Mouse (Mus musculus) neural tube, embryonic 13.5 days (tissue): ENCODE data around the gene Apba1. TPM values are rescaled to one million over a fixed set of nuclear protein-coding genes. Genes with fewer than 3 reads are reported as not detected.

Experiments
- ATAC-seq: fragments of 200-750 bp; cut with Nextera tagmentation; 2 replicates; pipeline ENCODE4 v1.8.0; 2017; ENCODE audit warnings: low read depth, mild to moderate bottlenecking, moderate TSS enrichment, moderate library complexity
- H3K27ac ChIP-seq: fragments of 300-500 bp; sonication (generic); replicated peaks from 2 replicates; pipeline ENCODE4 v1.5.1; 2015; ENCODE audit warnings: moderate library complexity, mild to moderate bottlenecking, inconsistent platforms
- H3K27me3 ChIP-seq: fragments of 300-500 bp; sonication (generic); 2 replicates; pipeline ENCODE4 v1.6.1; 2015; ENCODE audit warnings: mild to moderate bottlenecking, inconsistent platforms
- H3K36me3 ChIP-seq: fragments of 300-500 bp; sonication (generic); 2 replicates; pipeline ENCODE4 v1.6.1; 2015; ENCODE audit warnings: mild to moderate bottlenecking, inconsistent platforms
- H3K4me1 ChIP-seq: fragments of 300-500 bp; sonication (generic); replicated peaks from 2 replicates; pipeline ENCODE4 v1.6.1; 2015; ENCODE audit warnings: inconsistent platforms
- H3K4me2 ChIP-seq: fragments of 300-500 bp; sonication (generic); 2 replicates; pipeline ENCODE4 v1.6.1; 2015; ENCODE audit warnings: inconsistent platforms, mild to moderate bottlenecking, moderate library complexity
- H3K4me3 ChIP-seq: fragments of 300-500 bp; sonication (generic); 2 replicates; pipeline ENCODE4 v1.5.1; 2015; ENCODE audit warnings: mild to moderate bottlenecking, inconsistent platforms
- H3K9ac ChIP-seq: fragments of 300-500 bp; sonication (generic); 2 replicates; pipeline ENCODE4 v1.6.1; 2015; ENCODE audit warnings: moderate library complexity, mild to moderate bottlenecking, inconsistent platforms
- H3K9me3 ChIP-seq: fragments of 300-500 bp; sonication (generic); 2 replicates; pipeline ENCODE4 v1.6.1; 2016; ENCODE audit warnings: inconsistent platforms
- WGBS: fragments of 180-500 bp; shearing (Covaris S2); methylation state at CpG from one replicate; pipeline ENCODE4 v1.1.7; 2015; 5-methylcytosine and 5-hydroxymethylcytosine counted together
- polyA plus RNA-seq: library from polyadenylated mRNA; unstranded; fragments of >200 nt; fragmentation: Nextera tagmentation; extraction: Ambion mirVana; gene quantifications from 2 replicates; pipeline ENCODE4 v1.2.1, GENCODE M21; 2015

The Apba1 gene
- polyA plus RNA-seq, 1 experiment from 2014 or later: 8.7 TPM

GRCm38 (mm10) chr19:23779130-23779529 is 20.4 kb downstream of the Apba1 start:
- no peak overlapping the region for H3K4me3 ChIP-seq
- H3K27ac ChIP-seq: no peak overlapping the region
- H3K4me2 ChIP-seq: no peak overlapping the region
- H3K9me3 ChIP-seq: no peaks in the 10 kb centered on the region
- no peaks in the 10 kb centered on the region for H3K36me3 ChIP-seq
- no peak overlapping the region for H3K9ac ChIP-seq
- no peaks in the 10 kb centered on the region for H3K27me3 ChIP-seq
- no peak for ATAC-seq
- H3K4me1 ChIP-seq: peaks cover 24% of the 10 kb centered on the region

- no peak overlapping the region for H3K9ac ChIP-seq
These were observed 21.4 kb downstream of the Apba1 start for GRCm38 (mm10) chr19:23780105-23780504.

GRCm38 (mm10) chr19:23781968-23782367 is 23.3 kb downstream of the Apba1 start:
- no peaks in the 10 kb centered on the region for H3K27me3 ChIP-seq
- no peak overlapping the region for H3K9ac ChIP-seq
- H3K9me3 ChIP-seq: no peaks in the 10 kb centered on the region
- WGBS: 7% methylated on average over 9 of the region's 9 CpGs
- H3K4me1 ChIP-seq: peaks cover 19% of the 10 kb centered on the region
- no peak overlapping the region for H3K27ac ChIP-seq
- no peaks in the 10 kb centered on the region for H3K36me3 ChIP-seq
- no peak overlapping the region for H3K4me2 ChIP-seq
- no peak overlapping the region for H3K4me3 ChIP-seq
- no peak for ATAC-seq

More at GRCm38 (mm10) chr19:23780105-23780504, 21.4 kb downstream of the Apba1 start:
- no peak for ATAC-seq
- Histone ChIP-seq H3K9me3 (no peaks in the 10 kb centered on the region), H3K36me3 (no peaks in the 10 kb centered on the region), H3K27me3 (no peaks in the 10 kb centered on the region), H3K4me1 (peaks cover 29% of the 10 kb centered on the region), H3K4me2 (no peak overlapping the region), H3K27ac (no peak overlapping the region), H3K4me3 (no peak overlapping the region)
- WGBS: 82% methylated on average over 4 of the region's 4 CpGs

- no peak overlapping the region for H3K9ac ChIP-seq
- ATAC-seq: peak; percentile 48; the same call in 1 of the 2 replicates
- H3K9me3 ChIP-seq: no peaks in the 10 kb centered on the region
- H3K4me1 ChIP-seq: peaks cover 30% of the 10 kb centered on the region
- no peaks in the 10 kb centered on the region for H3K36me3 ChIP-seq
- H3K27me3 ChIP-seq: no peaks in the 10 kb centered on the region
- no peak overlapping the region for H3K4me2 ChIP-seq
- peak overlapping the region; percentile 34 for H3K27ac ChIP-seq
- H3K4me3 ChIP-seq: no peak overlapping the region
- 32% methylated on average over 9 of the region's 9 CpGs for WGBS
These were observed 29.9 kb downstream of the Apba1 start for GRCm38 (mm10) chr19:23788420-23789132.

- Histone ChIP-seq H3K4me1 (peaks cover 41% of the 10 kb centered on the region), H3K9ac (no peak overlapping the region), H3K4me3 (no peak overlapping the region), H3K36me3 (no peaks in the 10 kb centered on the region), H3K9me3 (no peaks in the 10 kb centered on the region), H3K27ac (no peak overlapping the region), H3K4me2 (no peak overlapping the region), H3K27me3 (no peaks in the 10 kb centered on the region)
- WGBS: 80% methylated on average over 6 of the region's 6 CpGs
- no peak for ATAC-seq
These were observed 33.0 kb downstream of the Apba1 start for GRCm38 (mm10) chr19:23791704-23792103.

GRCm38 (mm10) chr19:23792559-23792958 is 33.9 kb downstream of the Apba1 start:
- H3K4me2 ChIP-seq: no peak overlapping the region
- 84% methylated on average over 6 of the region's 6 CpGs for WGBS
- no peak for ATAC-seq

GRCm38 (mm10) chr19:23794491-23794890 is 35.8 kb downstream of the Apba1 start:
- peaks cover 28% of the 10 kb centered on the region for H3K4me1 ChIP-seq
- 70% methylated on average over 3 of the region's 3 CpGs for WGBS
- no peaks in the 10 kb centered on the region for H3K9me3 ChIP-seq
- H3K27me3 ChIP-seq: no peaks in the 10 kb centered on the region
- ATAC-seq: no peak
- no peaks in the 10 kb centered on the region for H3K36me3 ChIP-seq
- H3K9ac ChIP-seq: no peak overlapping the region
- 0 out of 2 replicates have a peak overlapping the region, but pooled peaks have one; percentile 66 for H3K27ac ChIP-seq
- no peak overlapping the region for H3K4me3 ChIP-seq
- no peak overlapping the region for H3K4me2 ChIP-seq

More at GRCm38 (mm10) chr19:23792559-23792958, 33.9 kb downstream of the Apba1 start:
- no peaks in the 10 kb centered on the region for H3K9me3 ChIP-seq
- H3K27ac ChIP-seq: no peak overlapping the region
- H3K27me3 ChIP-seq: no peaks in the 10 kb centered on the region
- no peak overlapping the region for H3K4me3 ChIP-seq
- H3K9ac ChIP-seq: no peak overlapping the region
- H3K36me3 ChIP-seq: no peaks in the 10 kb centered on the region
- peaks cover 41% of the 10 kb centered on the region for H3K4me1 ChIP-seq

- Histone ChIP-seq H3K4me3 (no peak overlapping the region), H3K4me1 (peaks cover 26% of the 10 kb centered on the region), H3K9ac (no peak overlapping the region), H3K9me3 (no peaks in the 10 kb centered on the region), H3K27me3 (no peaks in the 10 kb centered on the region), H3K4me2 (no peak overlapping the region), H3K27ac (peak overlapping the region; percentile 66), H3K36me3 (no peaks in the 10 kb centered on the region)
- peak; percentile 54; the same call in 1 of the 2 replicates for ATAC-seq
- WGBS: 35% methylated on average over 4 of the region's 4 CpGs
These were observed 36.5 kb downstream of the Apba1 start for GRCm38 (mm10) chr19:23795156-23795555.

- Histone ChIP-seq H3K27ac (no peak overlapping the region), H3K27me3 (no peaks in the 10 kb centered on the region), H3K4me2 (no peak overlapping the region), H3K4me1 (peaks cover 22% of the 10 kb centered on the region), H3K9ac (no peak overlapping the region), H3K4me3 (no peak overlapping the region), H3K9me3 (no peaks in the 10 kb centered on the region), H3K36me3 (no peaks in the 10 kb centered on the region)
- WGBS: 82% methylated on average over 1 of the region's 1 CpGs
- ATAC-seq: no peak
These were observed 42.5 kb downstream of the Apba1 start for GRCm38 (mm10) chr19:23801174-23801573.

GRCm38 (mm10) chr19:23803221-23803870 is 44.7 kb downstream of the Apba1 start:
- Histone ChIP-seq H3K27me3 (no peaks in the 10 kb centered on the region), H3K4me1 (peaks cover 27% of the 10 kb centered on the region), H3K4me3 (no peak overlapping the region), H3K36me3 (no peaks in the 10 kb centered on the region), H3K9me3 (no peaks in the 10 kb centered on the region), H3K27ac (peak overlapping the region; percentile 46), H3K9ac (no peak overlapping the region), H3K4me2 (no peak overlapping the region)
- 0 out of 2 replicates have a peak, but pooled peaks have one; percentile 28 for ATAC-seq
- WGBS: 55% methylated on average over 4 of the region's 4 CpGs

GRCm38 (mm10) chr19:23806796-23807195 is 48.1 kb downstream of the Apba1 start:
- Histone ChIP-seq H3K4me3 (no peak overlapping the region), H3K36me3 (no peaks in the 10 kb centered on the region), H3K27me3 (no peaks in the 10 kb centered on the region), H3K9me3 (no peaks in the 10 kb centered on the region), H3K9ac (no peak overlapping the region), H3K4me2 (no peak overlapping the region), H3K27ac (no peak overlapping the region), H3K4me1 (peaks cover 38% of the 10 kb centered on the region)
- WGBS: 67% methylated on average over 6 of the region's 6 CpGs
- ATAC-seq: no peak

- Histone ChIP-seq H3K4me2 (no peak overlapping the region), H3K4me3 (no peak overlapping the region), H3K36me3 (no peaks in the 10 kb centered on the region), H3K27ac (no peak overlapping the region), H3K9ac (no peak overlapping the region), H3K27me3 (no peaks in the 10 kb centered on the region), H3K9me3 (no peaks in the 10 kb centered on the region), H3K4me1 (peaks cover 37% of the 10 kb centered on the region)
- no peak for ATAC-seq
- WGBS: 79% methylated on average over 8 of the region's 8 CpGs
These were observed 48.7 kb downstream of the Apba1 start for GRCm38 (mm10) chr19:23807371-23807770.
